Mouse (Mus musculus): ENCODE data around the gene Sbf2. TPM values are rescaled to one million over a fixed set of nuclear protein-coding genes. Genes with fewer than 3 reads are reported as not detected.
"Not testable (repeated sequence)": the region's sequence is repeated elsewhere in the genome, so short reads cannot be mapped to it uniquely, and the experiment has no call there.

Sbf2 gene
- polyA plus RNA-seq, 1 experiment from 2014 or later: 35.4 TPM

- ATAC-seq (replicated peaks; ENCODE audit: insufficient number of reproducible peaks, low FRiP score, low TSS enrichment): no peak
- Histone ChIP-seq H3K9ac (ENCODE audit: low read depth, low read length) (no peak overlapping the region), H3K27me3 (ENCODE audit: control insufficient read depth, insufficient read depth, low read length) (no peaks in the 10 kb centered on the region), H3K9me3 (replicated peaks; ENCODE audit: control insufficient read depth, low read length) (no peaks in the 10 kb centered on the region), H3K4me3 (ENCODE audit: low read depth, low read length) (no peak overlapping the region), H3K36me3 (ENCODE audit: control insufficient read depth, insufficient read depth, low read length) (no peaks in the 10 kb centered on the region), H3K4me2 (no peak overlapping the region), H3K27ac (ENCODE audit: low read depth, low read length) (no peak overlapping the region), H3K4me1 (ENCODE audit: control insufficient read depth, insufficient read depth, low read length) (0 out of 2 replicates have a peak, but pooled peaks cover 4% of the 10 kb centered on the region)
- WGBS (ENCODE audit: insufficient replicate concordance): 91% methylated on average over 1 of the region's 1 CpGs
Measured at GRCm38 (mm10) chr7:110606906-110607305, 7.8 kb downstream of the Sbf2 start.

- H3K4me2 ChIP-seq: no peak overlapping the region
- WGBS (ENCODE audit: insufficient replicate concordance): 81% methylated on average over 4 of the region's 4 CpGs
- H3K9me3 ChIP-seq (replicated peaks; ENCODE audit: control insufficient read depth, low read length): no peaks in the 10 kb centered on the region
- no peaks in the 10 kb centered on the region for H3K4me1 ChIP-seq (ENCODE audit: control insufficient read depth, insufficient read depth, low read length)
- no peaks in the 10 kb centered on the region for H3K36me3 ChIP-seq (ENCODE audit: control insufficient read depth, insufficient read depth, low read length)
- no peak overlapping the region for H3K4me3 ChIP-seq (ENCODE audit: low read depth, low read length)
- ATAC-seq (replicated peaks; ENCODE audit: insufficient number of reproducible peaks, low FRiP score, low TSS enrichment): no peak
- no peaks in the 10 kb centered on the region for H3K27me3 ChIP-seq (ENCODE audit: control insufficient read depth, insufficient read depth, low read length)
- H3K9ac ChIP-seq (ENCODE audit: low read depth, low read length): no peak overlapping the region
- H3K27ac ChIP-seq (ENCODE audit: low read depth, low read length): no peak overlapping the region
Measured at GRCm38 (mm10) chr7:110605476-110605875, 9.2 kb downstream of the Sbf2 start.

- no peaks in the 10 kb centered on the region for H3K36me3 ChIP-seq (ENCODE audit: control insufficient read depth, insufficient read depth, low read length)
- no peaks in the 10 kb centered on the region for H3K27me3 ChIP-seq (ENCODE audit: control insufficient read depth, insufficient read depth, low read length)
- H3K9ac ChIP-seq (ENCODE audit: low read depth, low read length): no peak overlapping the region
- H3K27ac ChIP-seq (ENCODE audit: low read depth, low read length): no peak overlapping the region
- WGBS (ENCODE audit: insufficient replicate concordance): 90% methylated on average over 1 of the region's 1 CpGs
- H3K4me3 ChIP-seq (ENCODE audit: low read depth, low read length): no peak overlapping the region
- H3K4me2 ChIP-seq: no peak overlapping the region
- H3K4me1 ChIP-seq (ENCODE audit: control insufficient read depth, insufficient read depth, low read length): no peaks in the 10 kb centered on the region
- ATAC-seq (replicated peaks; ENCODE audit: insufficient number of reproducible peaks, low FRiP score, low TSS enrichment): no peak
- H3K9me3 ChIP-seq (replicated peaks; ENCODE audit: control insufficient read depth, low read length): no peaks in the 10 kb centered on the region
Measured at GRCm38 (mm10) chr7:110597141-110597540, 17.6 kb downstream of the Sbf2 start.

- not testable (repeated sequence) for H3K4me1 ChIP-seq (ENCODE audit: control insufficient read depth, insufficient read depth, low read length); H3K27me3 ChIP-seq (ENCODE audit: control insufficient read depth, insufficient read depth, low read length); H3K4me3 ChIP-seq (ENCODE audit: low read depth, low read length); H3K9ac ChIP-seq (ENCODE audit: low read depth, low read length); H3K27ac ChIP-seq (ENCODE audit: low read depth, low read length); ATAC-seq (replicated peaks; ENCODE audit: insufficient number of reproducible peaks, low FRiP score, low TSS enrichment); H3K9me3 ChIP-seq (replicated peaks; ENCODE audit: control insufficient read depth, low read length); H3K4me2 ChIP-seq; H3K36me3 ChIP-seq (ENCODE audit: control insufficient read depth, insufficient read depth, low read length)
- WGBS (ENCODE audit: insufficient replicate concordance): 86% methylated on average over 3 of the region's 3 CpGs
Measured at GRCm38 (mm10) chr7:110593991-110594390, 20.7 kb downstream of the Sbf2 start.

GRCm38 (mm10) chr7:110587721-110588120, 27.0 kb downstream of the Sbf2 start:
- Histone ChIP-seq H3K4me3 (ENCODE audit: low read depth, low read length) (no peak overlapping the region), H3K9me3 (replicated peaks; ENCODE audit: control insufficient read depth, low read length) (no peaks in the 10 kb centered on the region), H3K27ac (ENCODE audit: low read depth, low read length) (no peak overlapping the region), H3K27me3 (ENCODE audit: control insufficient read depth, insufficient read depth, low read length) (no peaks in the 10 kb centered on the region), H3K4me2 (no peak overlapping the region), H3K9ac (ENCODE audit: low read depth, low read length) (no peak overlapping the region), H3K4me1 (ENCODE audit: control insufficient read depth, insufficient read depth, low read length) (no peaks in the 10 kb centered on the region), H3K36me3 (ENCODE audit: control insufficient read depth, insufficient read depth, low read length) (no peaks in the 10 kb centered on the region)
- 75% methylated on average over 1 of the region's 1 CpGs for WGBS (ENCODE audit: insufficient replicate concordance)
- ATAC-seq (replicated peaks; ENCODE audit: insufficient number of reproducible peaks, low FRiP score, low TSS enrichment): no peak

- H3K9me3 ChIP-seq (replicated peaks; ENCODE audit: control insufficient read depth, low read length): no peaks in the 10 kb centered on the region
- no peak overlapping the region for H3K9ac ChIP-seq (ENCODE audit: low read depth, low read length)
- H3K4me1 ChIP-seq (ENCODE audit: control insufficient read depth, insufficient read depth, low read length): no peaks in the 10 kb centered on the region
- H3K4me3 ChIP-seq (ENCODE audit: low read depth, low read length): no peak overlapping the region
- no peak for ATAC-seq (replicated peaks; ENCODE audit: insufficient number of reproducible peaks, low FRiP score, low TSS enrichment)
- no peak overlapping the region for H3K27ac ChIP-seq (ENCODE audit: low read depth, low read length)
- H3K4me2 ChIP-seq: no peak overlapping the region
- H3K27me3 ChIP-seq (ENCODE audit: control insufficient read depth, insufficient read depth, low read length): no peaks in the 10 kb centered on the region
- 72% methylated on average over 2 of the region's 2 CpGs for WGBS (ENCODE audit: insufficient replicate concordance)
- H3K36me3 ChIP-seq (ENCODE audit: control insufficient read depth, insufficient read depth, low read length): no peaks in the 10 kb centered on the region
Measured at GRCm38 (mm10) chr7:110585250-110585649, 29.5 kb downstream of the Sbf2 start.

- peak; percentile 52; the same call in 1 of the 2 replicates for ATAC-seq (replicated peaks; ENCODE audit: insufficient number of reproducible peaks, low FRiP score, low TSS enrichment)
- Histone ChIP-seq H3K36me3 (ENCODE audit: control insufficient read depth, insufficient read depth, low read length) (no peaks in the 10 kb centered on the region), H3K4me1 (ENCODE audit: control insufficient read depth, insufficient read depth, low read length) (no peaks in the 10 kb centered on the region), H3K4me3 (ENCODE audit: low read depth, low read length) (no peak overlapping the region), H3K4me2 (no peak overlapping the region), H3K27ac (ENCODE audit: low read depth, low read length) (no peak overlapping the region), H3K9me3 (replicated peaks; ENCODE audit: control insufficient read depth, low read length) (no peaks in the 10 kb centered on the region), H3K9ac (ENCODE audit: low read depth, low read length) (no peak overlapping the region), H3K27me3 (ENCODE audit: control insufficient read depth, insufficient read depth, low read length) (no peaks in the 10 kb centered on the region)
- WGBS (ENCODE audit: insufficient replicate concordance): 67% methylated on average over 2 of the region's 2 CpGs
Measured at GRCm38 (mm10) chr7:110584159-110584558, 30.6 kb downstream of the Sbf2 start.

GRCm38 (mm10) chr7:110583705-110584104, 31.0 kb downstream of the Sbf2 start:
- no peak overlapping the region for H3K9ac ChIP-seq (ENCODE audit: low read depth, low read length)
- H3K27ac ChIP-seq (ENCODE audit: low read depth, low read length): no peak overlapping the region
- no peak overlapping the region for H3K4me2 ChIP-seq
- no peak for ATAC-seq (replicated peaks; ENCODE audit: insufficient number of reproducible peaks, low FRiP score, low TSS enrichment)
- no peak overlapping the region for H3K4me3 ChIP-seq (ENCODE audit: low read depth, low read length)
- H3K27me3 ChIP-seq (ENCODE audit: control insufficient read depth, insufficient read depth, low read length): no peaks in the 10 kb centered on the region
- 89% methylated on average over 3 of the region's 3 CpGs for WGBS (ENCODE audit: insufficient replicate concordance)
- no peaks in the 10 kb centered on the region for H3K4me1 ChIP-seq (ENCODE audit: control insufficient read depth, insufficient read depth, low read length)
- no peaks in the 10 kb centered on the region for H3K9me3 ChIP-seq (replicated peaks; ENCODE audit: control insufficient read depth, low read length)
- no peaks in the 10 kb centered on the region for H3K36me3 ChIP-seq (ENCODE audit: control insufficient read depth, insufficient read depth, low read length)

- ATAC-seq (replicated peaks; ENCODE audit: insufficient number of reproducible peaks, low FRiP score, low TSS enrichment): no peak
- Histone ChIP-seq H3K9me3 (replicated peaks; ENCODE audit: control insufficient read depth, low read length) (peaks cover 3% of the 10 kb centered on the region; the same call in 1 of the 2 replicates), H3K9ac (ENCODE audit: low read depth, low read length) (no peak overlapping the region), H3K27me3 (ENCODE audit: control insufficient read depth, insufficient read depth, low read length) (no peaks in the 10 kb centered on the region), H3K36me3 (ENCODE audit: control insufficient read depth, insufficient read depth, low read length) (no peaks in the 10 kb centered on the region), H3K4me2 (no peak overlapping the region), H3K4me1 (ENCODE audit: control insufficient read depth, insufficient read depth, low read length) (0 out of 2 replicates have a peak, but pooled peaks cover 2% of the 10 kb centered on the region), H3K27ac (ENCODE audit: low read depth, low read length) (no peak overlapping the region), H3K4me3 (ENCODE audit: low read depth, low read length) (no peak overlapping the region)
- WGBS (ENCODE audit: insufficient replicate concordance): 79% methylated on average over 4 of the region's 4 CpGs
Measured at GRCm38 (mm10) chr7:110565815-110566549, 48.7 kb downstream of the Sbf2 start.

Measured in heart, embryonic 11.5 days (tissue).